ENCODE assay signal across 18 mouse cellular contexts in the genomic region with DNA sequence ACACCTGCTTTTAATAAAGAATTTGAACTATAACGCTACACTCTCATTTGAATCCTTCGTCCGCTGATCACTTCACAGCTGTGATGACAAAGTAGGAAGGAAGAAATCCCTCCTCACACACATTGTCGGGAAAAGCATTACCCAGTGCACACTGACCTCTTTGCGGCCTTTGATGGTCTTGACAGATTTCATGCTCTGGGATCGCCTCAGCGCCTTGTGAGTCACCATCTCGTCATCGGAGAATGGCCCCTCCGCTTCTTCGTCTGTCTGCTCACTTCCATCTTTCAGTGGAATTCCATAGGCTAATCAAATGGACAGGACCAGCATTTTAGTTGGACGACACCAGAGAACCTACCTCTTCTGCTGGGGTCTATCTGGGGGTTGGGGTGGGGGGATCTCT.
"Had no signal": no experiment of that assay in that cellular context is flagged by ENCODE, and none has a peak within 500 bp of the region (broad histone marks: within the 10 kb centered on the region; RNA-seq: fewer than 3 reads in every experiment).

No protein-coding gene starts in this region.

- H3K27ac ChIP-seq: kidney, embryonic 15.5 days; limb, embryonic 10.5 days; limb, embryonic 13.5 days; liver, embryonic 12.5 days; liver, embryonic 15.5 days; lung, embryonic 15.5 days; midbrain, embryonic 10.5 days had no signal

- H3K4me3 ChIP-seq: kidney, embryonic 15.5 days; limb, embryonic 10.5 days; limb, embryonic 13.5 days; liver, embryonic 12.5 days; liver, embryonic 15.5 days; lung, embryonic 15.5 days; megakaryocyte, embryonic 14.5 days; midbrain, embryonic 10.5 days had no signal

- DNase-seq: kidney, adult 8-10 months; kidney, postnatal 10 days; kidney, postnatal 36 days; liver; lung, adult 18-20 months; lung, postnatal 10 days; lung, postnatal 36 days; midbrain, embryonic 14.5 days; thymus, adult 18-20 months; thymus, postnatal 36 days had no signal
